In genomic region chr10:113705139-113705726, GRCm38 (mm10) we compare ENCODE assay signal across 24 mouse cellular contexts.
DNase-seq lines count a peak whose midpoint lies in the region; ATAC-seq and TF ChIP-seq lines count a peak whose summit lies in the region.
"Had no signal": no experiment of that assay in that cellular context is flagged by ENCODE, and none has a peak within 500 bp of the region (broad histone marks: within the 10 kb centered on the region; RNA-seq: fewer than 3 reads in every experiment).

No protein-coding gene starts in this region.

- no peak for DNase-seq in forebrain, postnatal 0 days
- peak; percentile 81 for DNase-seq in brain, embryonic 14.5 days (ENCODE audit: low read depth)
- DNase-seq in retina, postnatal 1 day = peak; percentile 1
- no peak for DNase-seq in B cell, adult 2 months
- DNase-seq: adrenal gland, adult 8-10 months; adrenal gland, postnatal 25 days; cerebellum, adult 2 months; cerebellum, adult 9-11 months; cerebellum, postnatal 36 days; embryo, embryonic 11 days; gastrocnemius, adult 2 months; gastrocnemius, postnatal 14 days; heart, adult 11 months; kidney, adult 11 months had no signal

- H3K36me3 ChIP-seq in forebrain, embryonic 13.5 days (ENCODE audit: poor library complexity, severe bottlenecking) = no peaks in the 10 kb centered on the region
- no peaks in the 10 kb centered on the region for H3K36me3 ChIP-seq in forebrain, postnatal 0 days (ENCODE audit: insufficient read depth)
- no peaks in the 10 kb centered on the region for H3K36me3 ChIP-seq in forebrain, embryonic 15.5 days
- H3K36me3 ChIP-seq: embryonic facial prominence, embryonic 10.5 days; embryonic facial prominence, embryonic 13.5 days; hindbrain, embryonic 12.5 days; intestine, embryonic 15.5 days had no signal

- TF ChIP-seq CTCF in forebrain, postnatal 0 days (IDR thresholded peaks at IDR 0.05; ENCODE audit: low read depth) = no peak
- no peak for TF ChIP-seq CTCF in brain, embryonic 14.5 days (IDR thresholded peaks at IDR 0.05; ENCODE audit: borderline replicate concordance, extremely low read depth, insufficient read depth, insufficient read length)

- no peak for TF ChIP-seq POLR2A in brain, embryonic 14.5 days (IDR thresholded peaks at IDR 0.05; ENCODE audit: borderline replicate concordance, extremely low read depth, insufficient read depth, insufficient read length, poor library complexity, severe bottlenecking)

- H3K27ac ChIP-seq in forebrain, embryonic 13.5 days = no peak overlapping the region
- H3K27ac ChIP-seq in forebrain, postnatal 0 days (ENCODE audit: low read depth, low read length) = no peak overlapping the region
- no peak overlapping the region for H3K27ac ChIP-seq in forebrain, embryonic 15.5 days (replicated peaks)
- H3K27ac ChIP-seq: embryonic facial prominence, embryonic 10.5 days; embryonic facial prominence, embryonic 13.5 days; gastrocnemius, adult 2 months; hindbrain, embryonic 12.5 days; intestine, embryonic 15.5 days had no signal

- no peak overlapping the region for H3K9ac ChIP-seq in forebrain, embryonic 13.5 days
- no peak overlapping the region for H3K9ac ChIP-seq in forebrain, postnatal 0 days
- H3K9ac ChIP-seq in forebrain, embryonic 15.5 days (replicated peaks) = no peak overlapping the region
- H3K9ac ChIP-seq: embryonic facial prominence, embryonic 13.5 days; hindbrain, embryonic 12.5 days; intestine, embryonic 15.5 days had no signal

- H3K9me3 ChIP-seq in forebrain, embryonic 13.5 days (replicated peaks) = no peaks in the 10 kb centered on the region
- H3K9me3 ChIP-seq in forebrain, postnatal 0 days (ENCODE audit: low read length) = no peaks in the 10 kb centered on the region
- H3K9me3 ChIP-seq in forebrain, embryonic 15.5 days = no peaks in the 10 kb centered on the region
- H3K9me3 ChIP-seq: embryonic facial prominence, embryonic 10.5 days; embryonic facial prominence, embryonic 13.5 days; hindbrain, embryonic 12.5 days; intestine, embryonic 15.5 days had no signal

- peak; percentile 78 for ATAC-seq in forebrain, embryonic 13.5 days
- ATAC-seq in forebrain, postnatal 0 days = no peak
- ATAC-seq in forebrain, embryonic 15.5 days (replicated peaks) = peak; percentile 82
- ATAC-seq: activated CD4-positive, CD25-positive, alpha-beta regulatory T cell, adult 4 months; hindbrain, embryonic 16.5 days; intestine, embryonic 15.5 days had no signal

- H3K4me1 ChIP-seq in forebrain, embryonic 13.5 days = no peaks in the 10 kb centered on the region
- no peaks in the 10 kb centered on the region for H3K4me1 ChIP-seq in forebrain, postnatal 0 days (ENCODE audit: insufficient read depth)
- 0 out of 2 replicates have a peak, but pooled peaks cover 4% of the 10 kb centered on the region for H3K4me1 ChIP-seq in forebrain, embryonic 15.5 days
- H3K4me1 ChIP-seq: embryonic facial prominence, embryonic 10.5 days; embryonic facial prominence, embryonic 13.5 days; hindbrain, embryonic 12.5 days; intestine, embryonic 15.5 days had no signal

- no peak overlapping the region for H3K4me3 ChIP-seq in forebrain, embryonic 13.5 days
- H3K4me3 ChIP-seq in forebrain, postnatal 0 days (ENCODE audit: low read depth, low read length) = no peak overlapping the region
- no peak overlapping the region for H3K4me3 ChIP-seq in forebrain, embryonic 15.5 days
- H3K4me3 ChIP-seq: embryonic facial prominence, embryonic 10.5 days; embryonic facial prominence, embryonic 13.5 days; erythroblast, embryonic 14.5 days; gastrocnemius, adult 2 months; hindbrain, embryonic 12.5 days; intestine, embryonic 15.5 days had no signal

- no peak overlapping the region for H3K4me2 ChIP-seq in forebrain, embryonic 13.5 days
- H3K4me2 ChIP-seq in forebrain, postnatal 0 days (ENCODE audit: low read depth) = no peak overlapping the region
- H3K4me2 ChIP-seq in forebrain, embryonic 15.5 days (replicated peaks) = no peak overlapping the region
- H3K4me2 ChIP-seq: embryonic facial prominence, embryonic 13.5 days; heart, embryonic 11.5 days; hindbrain, embryonic 12.5 days; intestine, embryonic 15.5 days had no signal

- 54% methylated on average over 5 of the region's 5 CpGs for WGBS in forebrain, embryonic 13.5 days
- WGBS in forebrain, postnatal 0 days = 43% methylated on average over 5 of the region's 5 CpGs
- WGBS in forebrain, embryonic 15.5 days = 43% methylated on average over 5 of the region's 5 CpGs

- H3K27me3 ChIP-seq in forebrain, embryonic 13.5 days = no peaks in the 10 kb centered on the region
- H3K27me3 ChIP-seq in forebrain, postnatal 0 days (ENCODE audit: insufficient read depth, low read length) = no peaks in the 10 kb centered on the region
- H3K27me3 ChIP-seq in forebrain, embryonic 15.5 days = no peaks in the 10 kb centered on the region
- H3K27me3 ChIP-seq: embryonic facial prominence, embryonic 13.5 days; hindbrain, embryonic 12.5 days; intestine, embryonic 15.5 days had no signal

Comparison
In these comparisons a context has a peak if more than half of its experiments do, and no peak if none do; other contexts are left out.
1. DNase-seq: peak in brain, embryonic 14.5 days (single experiment) and retina, postnatal 1 day (single experiment); none in forebrain, postnatal 0 days (single experiment) and B cell, adult 2 months (0 of 2).